Mouse (Mus musculus) layer of hippocampus, postnatal 10 days (tissue): ENCODE measurements at regions not wholly inside any gene's neighbourhood (a gene's known extent, or its start where the extent isn't known, plus 50 kb on each side); places are given as distances from the start of the nearest gene placed in this dataset.

ENCODE experiments used
- DNase-seq, 2 experiments: peaks; one replicate each; pipeline ENCODE4 v3.0.0; 2021; ENCODE audit warnings: low spot score in 2 of 2

GRCm38 (mm10) chr6:59556668-59557310 is 130.7 kb upstream of the Gprin3 start:
- no peak for DNase-seq

- DNase-seq = no peak
Measured at GRCm38 (mm10) chr6:59537025-59537424, 110.9 kb upstream of the Gprin3 start.

GRCm38 (mm10) chr6:59524940-59525265 is 98.8 kb upstream of the Gprin3 start:
- no peak for DNase-seq

GRCm38 (mm10) chr6:59524095-59524939 is 98.2 kb upstream of the Gprin3 start:
- no peak for DNase-seq

- no peak for DNase-seq
Measured at GRCm38 (mm10) chr6:59522960-59523359, 96.9 kb upstream of the Gprin3 start.

- DNase-seq = peak; percentile 8 to 44
Measured at GRCm38 (mm10) chr6:59500818-59501217, 74.7 kb upstream of the Gprin3 start.

GRCm38 (mm10) chr6:59498800-59499199 is 72.7 kb upstream of the Gprin3 start:
- DNase-seq = no peak

GRCm38 (mm10) chr6:59498079-59498478 is 72.0 kb upstream of the Gprin3 start:
- DNase-seq = peak; percentile 78 to 79

- DNase-seq = peak; percentile 11 to 40
Measured at GRCm38 (mm10) chr6:59489001-59489575, 63.0 kb upstream of the Gprin3 start.

GRCm38 (mm10) chr6:59488386-59488785 is 62.3 kb upstream of the Gprin3 start:
- no peak for DNase-seq

GRCm38 (mm10) chr6:59484004-59484403 is 57.9 kb upstream of the Gprin3 start:
- DNase-seq = no peak

GRCm38 (mm10) chr6:59483587-59483986 is 57.5 kb upstream of the Gprin3 start:
- DNase-seq = peak; percentile 47 to 64
